Mouse (Mus musculus) MEL (cell line): ENCODE measurements around the gene Fosb. TPM values are rescaled to one million over a fixed set of nuclear protein-coding genes. Genes with fewer than 3 reads are reported as not detected.

ENCODE experiments used
- DNase-seq: peaks from one replicate; pipeline ENCODE4 v3.0.0; 2011; ENCODE audit warnings: low read depth, low spot score
- H3K27ac ChIP-seq: 2 replicates; pipeline ENCODE4 v1.5.1; 2012; ENCODE audit warnings: low read depth, mild to moderate bottlenecking, control low read depth, low read length, moderate library complexity; ENCODE audit not compliant: control insufficient read depth
- H3K27me3 ChIP-seq, 2 experiments: fragments of 150-350 bp in 1 of 2; sonication (generic) in 1 of 2; 2 replicates each; pipeline ENCODE4 v1.6.1; 2012; ENCODE audit warnings: low read length in 2 of 2, mild to moderate bottlenecking in 2 of 2, improper control_type of control experiment in 1 of 2, moderate library complexity in 1 of 2; ENCODE audit not compliant: insufficient read depth in 2 of 2, control insufficient read depth in 1 of 2
- H3K36me3 ChIP-seq, 2 experiments: 2 replicates each; pipeline ENCODE4 v1.6.1; 2012 to 2014; ENCODE audit warnings: low read length in 2 of 2, improper control_type of control experiment in 1 of 2, inconsistent platforms in 1 of 2, mild to moderate bottlenecking in 1 of 2; ENCODE audit not compliant: insufficient read depth in 2 of 2, control insufficient read depth in 1 of 2
- H3K4me1 ChIP-seq, 2 experiments: fragments of 150-350 bp in 1 of 2; sonication (generic) in 1 of 2; 2 replicates each; pipeline ENCODE4 v1.6.1; 2012; ENCODE audit warnings: low read length in 2 of 2, improper control_type of control experiment in 1 of 2, mild to moderate bottlenecking in 1 of 2; ENCODE audit not compliant: insufficient read depth in 2 of 2, control insufficient read depth in 1 of 2
- H3K4me3 ChIP-seq, 2 experiments: fragments of 150-350 bp in 1 of 2; sonication (generic) in 1 of 2; 2 replicates each; pipeline ENCODE4 v1.5.1; 2012; ENCODE audit warnings: low read depth in 2 of 2, low read length in 2 of 2, mild to moderate bottlenecking in 2 of 2, moderate library complexity in 2 of 2, control low read depth in 1 of 2, improper control_type of control experiment in 1 of 2; ENCODE audit not compliant: control insufficient read depth in 1 of 2, insufficient read depth in 1 of 2
- H3K79me2 ChIP-seq: 2 replicates; pipeline ENCODE4 v1.6.1; 2012; ENCODE audit warnings: mild to moderate bottlenecking, low read length, moderate library complexity; ENCODE audit not compliant: control insufficient read depth, poor library complexity, insufficient read depth
- H3K9ac ChIP-seq: 2 replicates; pipeline ENCODE4 v1.6.1; 2012; ENCODE audit warnings: low read depth, mild to moderate bottlenecking, control low read depth, low read length, moderate library complexity; ENCODE audit not compliant: control insufficient read depth, poor library complexity, severe bottlenecking
- H3K9me3 ChIP-seq: fragments of 150-350 bp; sonication (generic); replicated peaks from 2 replicates; pipeline ENCODE4 v1.6.1; 2012; ENCODE audit warnings: mild to moderate bottlenecking, low read length, improper control_type of control experiment, moderate library complexity; ENCODE audit not compliant: insufficient read depth
- BHLHE40 ChIP-seq: IDR thresholded peaks from 2 replicates; pipeline ENCODE4 v1.6.1; 2012; ENCODE audit warnings: low read depth, mild to moderate bottlenecking, inconsistent platforms, low read length, improper control_type of control experiment, borderline replicate concordance
- CHD1 ChIP-seq: IDR thresholded peaks from 2 replicates; pipeline ENCODE4 v1.6.1; 2012; ENCODE audit warnings: low read depth, mild to moderate bottlenecking, inconsistent platforms, low read length, improper control_type of control experiment
- CHD2 ChIP-seq: IDR thresholded peaks from 2 replicates; pipeline ENCODE4 v1.6.1; 2011; ENCODE audit warnings: low read length, improper control_type of control experiment
- ELF1 ChIP-seq: IDR thresholded peaks from 2 replicates; pipeline ENCODE4 v1.6.1; 2014; ENCODE audit warnings: low read depth, mild to moderate bottlenecking, inconsistent platforms, low read length, improper control_type of control experiment, moderate library complexity
- EP300 ChIP-seq, 2 experiments: IDR thresholded peaks; 2 replicates each; pipeline ENCODE4 v1.6.1; 2011; ENCODE audit warnings: improper control_type of control experiment in 2 of 2, low read length in 2 of 2, low read depth in 1 of 2, mild to moderate bottlenecking in 1 of 2
- ETS1 ChIP-seq: IDR thresholded peaks from 2 replicates; pipeline ENCODE4 v1.6.1; 2012; ENCODE audit warnings: low read depth, mild to moderate bottlenecking, inconsistent platforms, low read length, improper control_type of control experiment, moderate library complexity
- HCFC1 ChIP-seq: IDR thresholded peaks from 2 replicates; pipeline ENCODE4 v1.6.1; 2012; ENCODE audit warnings: low read depth, mild to moderate bottlenecking, inconsistent platforms, low read length, improper control_type of control experiment, moderate library complexity
- KAT2A ChIP-seq: conservative IDR thresholded peaks from 2 replicates; pipeline ENCODE4 v1.6.1; 2012; ENCODE audit warnings: low read depth, low read length, improper control_type of control experiment, inconsistent platforms
- MAX ChIP-seq: IDR thresholded peaks from 2 replicates; pipeline ENCODE4 v1.6.1; 2011; ENCODE audit warnings: low read length, improper control_type of control experiment
- MAZ ChIP-seq: IDR thresholded peaks from 2 replicates; pipeline ENCODE4 v1.6.1; 2012; ENCODE audit warnings: low read depth, mild to moderate bottlenecking, inconsistent platforms, low read length, improper control_type of control experiment
- MXI1 ChIP-seq: IDR thresholded peaks from 2 replicates; pipeline ENCODE4 v1.6.1; 2011; ENCODE audit warnings: mild to moderate bottlenecking, low read depth, low read length, improper control_type of control experiment
- MYB ChIP-seq: IDR thresholded peaks from 2 replicates; pipeline ENCODE4 v1.6.1; 2011; ENCODE audit warnings: mild to moderate bottlenecking, low read depth, low read length, improper control_type of control experiment
- MYC ChIP-seq: IDR thresholded peaks from 2 replicates; pipeline ENCODE4 v1.6.1; 2011; ENCODE audit warnings: low read depth, mild to moderate bottlenecking, low read length, improper control_type of control experiment, moderate library complexity
- NELFE ChIP-seq: IDR thresholded peaks from 2 replicates; pipeline ENCODE4 v1.6.1; 2011; ENCODE audit warnings: low read depth, low read length, improper control_type of control experiment
- NRF1 ChIP-seq: IDR thresholded peaks from 2 replicates; pipeline ENCODE4 v1.6.1; 2014; ENCODE audit warnings: low read depth, mild to moderate bottlenecking, inconsistent platforms, low read length, improper control_type of control experiment, moderate library complexity; ENCODE audit not compliant: poor library complexity, insufficient read depth, severe bottlenecking
- POLR2A ChIP-seq, 2 experiments: IDR thresholded peaks; 2 replicates each; pipeline ENCODE4 v1.6.1; 2011 to 2012; ENCODE audit warnings: low read length in 2 of 2, mild to moderate bottlenecking in 2 of 2, control low read depth in 1 of 2, improper control_type of control experiment in 1 of 2, low read depth in 1 of 2, moderate library complexity in 1 of 2; ENCODE audit not compliant: control insufficient read depth in 1 of 2, insufficient read depth in 1 of 2, poor library complexity in 1 of 2
- POLR2AphosphoS2 ChIP-seq: IDR thresholded peaks from 2 replicates; pipeline ENCODE4 v1.6.1; 2011; ENCODE audit warnings: low read length, improper control_type of control experiment
- POLR2AphosphoS5 ChIP-seq: IDR thresholded peaks from 2 replicates; pipeline ENCODE4 v1.6.1; 2012; ENCODE audit warnings: low read depth, borderline replicate concordance, mild to moderate bottlenecking, inconsistent platforms, low read length, moderate library complexity, mixed read lengths
- RCOR1 ChIP-seq: IDR thresholded peaks from 2 replicates; pipeline ENCODE4 v1.6.1; 2012; ENCODE audit warnings: low read depth, mild to moderate bottlenecking, inconsistent platforms, low read length, improper control_type of control experiment
- SIN3A ChIP-seq: IDR thresholded peaks from 2 replicates; pipeline ENCODE4 v1.6.1; 2012; ENCODE audit warnings: low read length, improper control_type of control experiment, inconsistent platforms
- TAL1 ChIP-seq: IDR thresholded peaks from 2 replicates; pipeline ENCODE4 v1.6.1; 2012; ENCODE audit warnings: mild to moderate bottlenecking, inconsistent platforms, low read length, moderate library complexity, mixed read lengths
- TBP ChIP-seq: IDR thresholded peaks from 2 replicates; pipeline ENCODE4 v1.8.0; 2011; ENCODE audit warnings: low read depth, low read length, improper control_type of control experiment
- TCF12 ChIP-seq: IDR thresholded peaks from 2 replicates; pipeline ENCODE4 v1.6.1; 2014; ENCODE audit warnings: low read depth, mild to moderate bottlenecking, inconsistent platforms, low read length, improper control_type of control experiment, moderate library complexity
- UBTF ChIP-seq: IDR thresholded peaks from 2 replicates; pipeline ENCODE4 v1.6.1; 2012; ENCODE audit warnings: low read depth, mild to moderate bottlenecking, inconsistent platforms, low read length, improper control_type of control experiment, moderate library complexity, borderline replicate concordance; ENCODE audit not compliant: insufficient read depth
- USF1 ChIP-seq: IDR thresholded peaks from 2 replicates; pipeline ENCODE4 v1.6.1; 2014; ENCODE audit warnings: low read depth, mild to moderate bottlenecking, inconsistent platforms, low read length, improper control_type of control experiment, moderate library complexity
- USF2 ChIP-seq, 2 experiments: IDR thresholded peaks; 2 replicates each; pipeline ENCODE4 v1.6.1; 2011 to 2012; ENCODE audit warnings: improper control_type of control experiment in 2 of 2, low read length in 2 of 2, borderline replicate concordance in 1 of 2, inconsistent platforms in 1 of 2, low read depth in 1 of 2, mild to moderate bottlenecking in 1 of 2; ENCODE audit not compliant: insufficient read depth in 1 of 2
- ZC3H11A ChIP-seq: IDR thresholded peaks from 2 replicates; pipeline ENCODE4 v1.6.1; 2012; ENCODE audit warnings: low read depth, mild to moderate bottlenecking, inconsistent platforms, low read length, improper control_type of control experiment
- ZKSCAN1 ChIP-seq: IDR thresholded peaks from 2 replicates; pipeline ENCODE4 v1.6.1; 2012; ENCODE audit warnings: low read depth, mild to moderate bottlenecking, inconsistent platforms, low read length, improper control_type of control experiment, moderate library complexity
- ZMIZ1 ChIP-seq: IDR thresholded peaks from 2 replicates; pipeline ENCODE4 v1.6.1; 2012; ENCODE audit warnings: low read depth, mild to moderate bottlenecking, inconsistent platforms, low read length, improper control_type of control experiment, moderate library complexity
- polyA plus RNA-seq, 2 experiments: library from polyadenylated mRNA; stranded (reverse) in 1 of 2; unstranded in 1 of 2; fragments of >175 nt in 1 of 2; fragments of >200 nt in 1 of 2; gene quantifications; 2 replicates each; pipeline versions ENCODE4 v1.2.1 to v1.2.4; 2012; ENCODE audit warnings: low replicate concordance in 2 of 2, low read depth in 1 of 2; ENCODE audit not compliant: insufficient read length in 2 of 2, insufficient read depth in 1 of 2, missing spikeins in 1 of 2
- total RNA-seq: library from RNA; depleted of rRNA; stranded (reverse); fragments of 300-350 nt; gene quantifications from 2 replicates; pipeline ENCODE4 v1.2.3, GENCODE M21; 2012

The Fosb gene
- total and polyA plus RNA-seq, 3 experiments, result 0.04 to 0.49 TPM; not detected in 1

- H3K4me1 ChIP-seq, result peaks cover 1 to 21% of the 10 kb centered on the region in 2 experiments; a peak in 3 of 4 replicates
These were observed 38.3 kb downstream of the Fosb start, which contains the start of gene Vasp for GRCm38 (mm10) chr7:19271238-19272172. Gene Vasp, minus strand, starts transcription at chr7:19271817.

GRCm38 (mm10) chr7:19270509-19271237, 39.2 kb downstream of the Fosb start:
- H3K79me2 ChIP-seq, result peaks cover 44% of the 10 kb centered on the region
- H3K36me3 ChIP-seq, result peaks cover 0 to 18% of the 10 kb centered on the region in 2 experiments; a peak in 2 of 4 replicates
- peak overlapping the region; percentile 99 for H3K27ac ChIP-seq
- no peaks in the 10 kb centered on the region for H3K9me3 ChIP-seq
- peak overlapping the region; percentile 94 to 96 for H3K4me3 ChIP-seq
- H3K4me1 ChIP-seq, result peaks cover 3 to 28% of the 10 kb centered on the region in 2 experiments; a peak in 3 of 4 replicates
- 0 out of 2 replicates have a peak, but pooled peaks have one; percentile 8 for TF ChIP-seq ETS1
- peak; percentile 8; the same call in 1 of the 2 replicates for TF ChIP-seq MAZ
- TF ChIP-seq ZKSCAN1, result no peak
- peak; percentile 13 for TF ChIP-seq SIN3A
- peak overlapping the region; percentile 89 for H3K9ac ChIP-seq
- no peaks in the 10 kb centered on the region for H3K27me3 ChIP-seq
- no peak for DNase-seq

More at GRCm38 (mm10) chr7:19271238-19272172, 38.3 kb downstream of the Fosb start, which contains the start of gene Vasp:
- TF ChIP-seq BHLHE40 (no peak), NRF1 (no peak), POLR2AphosphoS5 (no peak), MAX (no peak; the same call in none of the 2 replicates), USF1 (no peak), MYB (no peak), TBP (peak; percentile 94), MXI1 (peak; percentile 74), TCF12 (peak; percentile 54; the same call in 1 of the 2 replicates), ZKSCAN1 (no peak), ELF1 (peak; percentile 81), CHD2 (no peak; the same call in 1 of the 2 replicates), ETS1 (peak; percentile 52), CHD1 (no peak; the same call in 1 of the 2 replicates), KAT2A (peak; percentile 59; the same call in 1 of the 2 replicates), MAZ (peak; percentile 13; the same call in 1 of the 2 replicates), POLR2A (IDR thresholded peaks at IDR 0.05; ENCODE audit: control insufficient read depth in 1 of 2, insufficient read depth in 1 of 2, low read depth in 1 of 2, low read length in 2 of 2, poor library complexity in 1 of 2) (peak; percentile 86 to 89), USF2 (IDR thresholded peaks at IDR 0.05; ENCODE audit: borderline replicate concordance in 1 of 2, insufficient read depth in 1 of 2, low read depth in 1 of 2, low read length in 2 of 2) (no peak), RCOR1 (no peak), EP300 (IDR thresholded peaks at IDR 0.05; ENCODE audit: low read depth in 1 of 2, low read length in 2 of 2) (0 out of 4 replicates have a peak, but pooled peaks of 1 of the 2 experiments have one; percentile 29), ZC3H11A (no peak), ZMIZ1 (peak; percentile 62; the same call in 1 of the 2 replicates), NELFE (peak; percentile 73), POLR2AphosphoS2 (peak; percentile 85), UBTF (peak; percentile 75; the same call in 1 of the 2 replicates), MYC (peak; percentile 60), SIN3A (peak; percentile 92), TAL1 (no peak), HCFC1 (peak; percentile 84)
- Histone ChIP-seq H3K27me3 (no peaks in the 10 kb centered on the region), H3K27ac (peak within 1 kb of the TSS; percentile 99), H3K4me3 (peak within 1 kb of the TSS; percentile 94 to 96), H3K9ac (peak within 1 kb of the TSS; percentile 89), H3K9me3 (no peaks in the 10 kb centered on the region), H3K36me3 (peaks cover 0 to 15% of the 10 kb centered on the region in 2 experiments; a peak in 2 of 4 replicates), H3K79me2 (peaks cover 40% of the 10 kb centered on the region)
- peak; percentile 94 for DNase-seq
